Mouse (Mus musculus) fibroblast of lung, adult 2 months (primary cell): Measurements from ENCODE around the gene Tceanc2.
A peak's percentile ranks its signal among the peaks of the same experiment; 100 is the strongest.
"Not testable (repeated sequence)": the region's sequence is repeated elsewhere in the genome, so short reads cannot be mapped to it uniquely, and the experiment has no call there.

Source experiments
- DNase-seq: peaks from one replicate; pipeline ENCODE4 v3.0.0-alpha.2; 2011; ENCODE audit warnings: low read depth

Gene Tceanc2

DNA sequence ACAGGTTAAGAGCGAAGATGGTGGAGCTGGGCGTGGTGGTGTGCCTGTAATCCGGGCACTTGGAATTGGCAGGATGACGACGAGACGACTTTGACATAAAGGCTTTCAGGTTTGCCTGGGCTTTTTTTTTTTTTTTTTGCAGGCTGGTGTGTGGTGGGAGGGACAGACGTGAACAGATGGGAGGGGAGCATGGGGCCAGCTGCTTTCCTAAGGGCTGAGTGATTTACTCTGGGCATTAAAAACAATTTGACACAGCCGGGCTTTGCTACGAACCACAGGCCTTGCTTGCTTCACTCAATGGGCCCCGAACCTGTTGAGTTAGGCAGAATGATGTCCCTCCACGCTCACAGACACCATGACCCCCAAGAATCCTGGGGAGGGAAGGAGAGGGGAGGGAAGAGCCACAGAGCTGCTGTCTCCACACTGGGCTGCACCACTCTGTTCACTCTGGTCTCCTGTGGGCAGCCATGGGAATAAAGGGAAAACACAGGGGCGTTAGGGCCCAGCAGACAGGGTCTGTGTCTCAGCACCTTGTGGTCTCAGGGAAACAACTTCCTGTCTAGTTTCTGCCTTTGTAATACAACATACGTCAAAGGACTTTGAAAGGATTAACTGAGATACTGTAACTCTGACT is 51.9 kb downstream of the Tceanc2 start:
- DNase-seq, result no peak

DNA sequence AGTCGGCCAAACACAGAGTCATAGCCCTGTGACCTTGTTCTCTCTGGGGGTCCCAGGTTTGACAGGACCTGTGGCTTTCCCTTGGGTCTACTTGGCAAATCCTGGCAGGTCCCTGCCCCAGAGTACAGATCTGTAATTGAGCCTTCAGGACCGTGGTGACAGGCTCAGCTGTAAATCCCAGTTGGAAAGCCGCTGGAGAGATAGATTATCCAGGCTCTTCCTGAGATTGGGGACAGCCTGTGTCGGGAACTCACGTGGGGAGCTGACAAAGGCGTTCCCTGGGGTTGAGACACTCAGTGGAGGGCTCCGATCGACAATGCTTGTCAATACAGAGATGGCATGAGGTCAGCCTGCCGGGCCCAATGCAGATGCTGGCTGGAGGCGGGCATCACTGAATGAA is 52.5 kb downstream of the Tceanc2 start:
- DNase-seq, result no peak

DNA sequence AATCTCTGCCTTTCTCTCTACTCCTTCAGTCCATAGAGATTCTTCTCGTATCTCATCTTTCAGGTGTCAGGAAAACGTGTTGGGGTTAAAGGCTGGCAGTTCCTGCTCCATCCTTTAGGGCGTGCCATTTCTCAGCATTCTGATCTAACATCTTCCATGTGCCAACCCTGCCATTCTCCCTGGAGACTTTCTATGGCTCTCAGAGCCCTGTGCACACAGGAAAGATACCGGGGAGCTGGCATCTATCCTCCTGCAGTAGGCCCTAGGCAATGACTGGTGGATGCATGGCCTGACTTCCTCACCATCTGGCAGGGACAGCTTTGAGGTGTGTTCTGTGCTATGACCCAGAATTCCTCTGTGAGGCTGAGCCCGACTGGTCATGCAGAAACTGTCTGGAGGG is 53.8 kb downstream of the Tceanc2 start:
- no peak for DNase-seq

DNA sequence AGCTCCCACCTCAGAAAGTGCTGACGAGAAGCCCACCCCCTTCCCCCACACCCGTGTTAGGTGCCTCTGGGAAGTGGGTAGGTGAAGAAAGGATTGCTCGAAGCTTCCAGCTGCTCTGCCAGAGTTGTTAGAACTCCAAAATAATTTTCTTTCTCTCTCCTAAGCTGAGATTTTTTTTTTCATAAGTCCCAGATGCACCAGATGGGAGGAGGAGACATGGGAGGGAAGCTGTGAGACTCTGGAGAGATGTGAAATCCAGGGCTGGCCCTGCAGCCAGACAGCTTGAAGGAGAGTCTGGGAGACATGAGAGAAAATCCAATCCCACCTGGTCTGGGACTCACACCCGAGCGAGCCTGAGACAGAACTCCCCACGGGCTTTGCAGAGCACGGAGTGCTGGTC is 54.5 kb downstream of the Tceanc2 start:
- DNase-seq, result no peak

DNA sequence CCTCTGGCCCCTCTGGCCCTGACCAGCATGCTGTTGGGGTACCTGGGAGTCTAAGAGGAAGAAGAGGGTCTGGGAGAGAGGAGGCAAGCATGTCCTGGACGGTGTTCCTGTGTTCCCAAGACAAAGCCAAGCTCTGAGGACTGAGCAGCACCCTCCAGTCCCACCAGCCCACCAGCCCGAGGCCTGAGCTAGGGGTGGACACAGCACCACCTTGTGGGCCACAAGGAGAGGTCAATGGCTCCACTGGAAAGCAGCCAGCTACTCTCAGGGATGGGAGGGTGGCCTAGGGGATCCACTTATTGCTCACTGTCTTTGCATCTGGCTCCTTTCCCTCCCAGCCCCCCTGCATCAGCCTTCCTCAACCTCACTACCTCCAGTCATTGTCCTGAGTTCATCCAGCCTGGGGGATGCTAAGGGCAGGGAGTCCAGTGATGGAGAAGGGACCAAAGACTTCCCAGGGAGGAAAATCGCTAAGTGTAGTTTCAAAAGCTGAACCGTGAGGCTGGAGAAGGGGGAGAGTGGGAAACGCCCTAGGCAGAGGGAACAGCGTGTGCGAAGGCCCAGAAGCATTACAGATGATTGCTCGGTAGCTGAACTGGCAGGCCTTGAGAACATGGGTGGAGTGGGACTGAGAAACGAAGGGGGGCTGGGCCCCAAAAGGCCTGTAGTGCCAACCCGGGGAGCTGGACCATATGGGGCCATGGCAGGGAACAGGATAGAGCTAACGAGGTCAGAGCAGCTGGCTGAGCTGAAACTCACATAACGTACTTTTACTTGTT is 57.6 kb downstream of the Tceanc2 start:
- DNase-seq, result no peak

DNA sequence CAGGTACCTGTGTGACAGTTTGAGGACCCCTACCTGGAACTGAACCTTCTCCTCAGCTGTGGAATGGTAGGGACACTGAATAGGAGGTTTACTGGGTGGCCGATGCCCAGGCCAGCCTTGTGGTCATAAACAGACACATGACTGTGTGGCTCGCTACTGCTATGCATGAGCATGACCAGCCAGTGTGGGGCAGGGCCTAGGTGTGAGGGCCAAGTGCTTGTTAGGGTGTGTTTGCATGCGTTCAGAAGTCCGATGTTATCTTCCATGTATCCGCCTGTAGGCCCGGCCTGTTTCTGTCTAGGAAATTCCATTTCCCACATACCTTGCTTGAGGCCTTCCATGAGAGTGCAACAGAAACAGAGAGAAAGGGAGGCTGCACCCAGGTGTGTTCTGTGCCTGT is 58.2 kb downstream of the Tceanc2 start:
- DNase-seq, result no peak

DNA sequence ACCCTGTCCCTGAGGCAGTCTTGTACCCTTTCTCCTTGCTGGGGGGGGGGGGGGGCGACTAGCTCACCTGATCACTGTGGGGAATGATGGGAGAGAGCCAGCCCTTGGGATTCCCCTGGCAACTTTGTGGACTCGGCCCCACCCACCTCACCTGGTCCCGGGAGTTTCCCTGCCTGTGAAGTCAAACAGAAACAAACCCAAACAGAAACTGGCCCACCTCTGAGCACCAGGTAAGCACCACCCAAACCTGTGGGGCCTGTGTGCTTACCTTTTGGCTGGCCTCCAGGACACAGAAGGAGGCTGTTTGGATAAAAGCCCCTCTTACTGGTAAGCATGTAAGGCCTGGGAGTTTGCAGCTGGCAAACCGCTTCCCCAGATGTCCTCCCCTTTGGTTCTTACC is 59.9 kb downstream of the Tceanc2 start:
- no peak for DNase-seq

DNA sequence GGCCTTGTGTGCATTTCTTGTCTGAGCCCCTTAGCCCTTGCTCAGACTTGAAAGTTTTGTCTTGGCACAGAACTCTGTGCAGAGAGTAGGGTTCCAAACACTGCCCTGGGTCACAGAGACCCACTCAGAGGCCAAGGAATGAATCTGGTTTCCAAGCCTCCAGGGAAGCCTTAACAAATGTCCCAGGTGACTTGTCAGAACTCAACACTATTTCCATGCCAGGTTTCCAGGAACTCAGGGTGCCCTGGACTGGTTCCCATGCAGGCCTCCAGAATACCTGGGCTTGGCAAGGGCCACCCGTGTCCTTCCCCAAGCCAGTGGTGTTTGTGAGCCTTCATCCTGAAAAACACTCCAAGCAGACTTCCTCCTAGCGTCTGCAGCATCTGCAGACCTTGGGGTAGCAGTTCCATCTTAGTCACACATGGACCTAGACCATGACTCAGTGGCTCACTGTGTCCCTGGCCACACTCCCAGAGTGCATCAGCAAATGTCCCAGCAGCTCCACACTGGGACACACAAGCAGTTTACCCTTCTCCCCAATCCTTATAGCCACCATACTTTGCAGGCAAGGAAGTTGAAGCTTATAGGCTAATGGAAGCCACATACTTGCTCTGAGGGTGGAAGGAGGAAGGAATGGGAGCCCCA is 61.1 kb downstream of the Tceanc2 start:
- DNase-seq, result no peak

DNA sequence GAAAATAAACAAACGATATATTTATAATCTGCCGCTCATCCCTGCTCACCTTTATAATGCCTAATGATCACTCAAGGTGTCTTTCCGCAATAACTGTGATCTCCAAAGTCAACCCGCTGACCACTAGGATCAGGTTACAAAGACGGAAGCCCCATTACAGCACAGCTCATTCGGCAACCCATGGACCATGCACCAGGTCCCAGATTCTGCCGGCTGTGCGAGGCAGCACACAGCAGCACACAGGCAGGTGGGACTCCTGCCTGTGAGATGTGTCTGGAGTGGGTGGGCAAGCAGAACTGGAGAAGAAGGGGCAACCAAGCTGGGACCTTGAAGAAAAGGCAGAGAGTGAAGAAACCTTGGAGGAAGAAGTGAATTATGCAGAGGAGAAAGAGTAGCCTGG is 64.6 kb downstream of the Tceanc2 start:
- no peak for DNase-seq

DNA sequence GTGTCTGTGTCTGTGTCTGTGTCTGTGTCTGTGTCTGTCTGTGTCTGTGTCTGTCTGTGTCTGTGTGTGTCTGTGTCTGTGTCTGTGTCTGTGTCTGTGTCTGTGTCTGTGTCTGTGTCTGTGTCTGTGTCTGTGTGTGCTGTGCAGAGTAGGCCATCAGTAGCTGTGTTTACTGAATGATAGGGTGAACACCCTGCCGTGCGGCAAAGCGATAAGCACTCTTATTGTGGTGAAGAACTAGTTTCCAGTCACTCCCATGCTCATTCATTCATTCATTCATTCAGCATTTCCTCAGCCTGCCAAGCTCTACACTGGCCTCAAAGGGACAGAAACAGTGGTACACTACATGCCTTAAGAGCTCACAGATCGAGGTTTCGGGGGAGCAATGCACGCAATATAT is 69.7 kb downstream of the Tceanc2 start:
- DNase-seq, result not testable (repeated sequence)

DNA sequence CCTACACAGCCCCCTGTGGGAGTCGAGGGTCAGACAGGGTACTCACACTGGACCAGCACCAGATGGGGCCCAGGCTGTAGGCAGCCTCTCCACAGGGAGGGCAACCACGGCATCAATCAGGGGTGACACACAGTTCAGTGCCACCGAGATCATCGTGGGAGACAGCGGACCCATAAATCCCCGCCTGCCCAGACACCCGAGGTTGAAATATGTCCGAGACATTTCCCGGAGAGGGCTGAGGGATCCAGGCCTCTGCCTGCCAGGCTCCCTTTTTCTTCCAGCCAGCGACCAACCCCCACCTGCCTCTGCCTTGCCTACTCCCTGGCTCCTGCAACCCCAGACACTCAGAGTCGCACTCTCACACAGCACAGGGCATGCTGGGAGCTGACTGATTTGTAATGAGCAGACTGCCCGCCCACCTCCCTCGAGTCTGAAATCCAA is 70.6 kb downstream of the Tceanc2 start:
- peak; percentile 36 for DNase-seq

DNA sequence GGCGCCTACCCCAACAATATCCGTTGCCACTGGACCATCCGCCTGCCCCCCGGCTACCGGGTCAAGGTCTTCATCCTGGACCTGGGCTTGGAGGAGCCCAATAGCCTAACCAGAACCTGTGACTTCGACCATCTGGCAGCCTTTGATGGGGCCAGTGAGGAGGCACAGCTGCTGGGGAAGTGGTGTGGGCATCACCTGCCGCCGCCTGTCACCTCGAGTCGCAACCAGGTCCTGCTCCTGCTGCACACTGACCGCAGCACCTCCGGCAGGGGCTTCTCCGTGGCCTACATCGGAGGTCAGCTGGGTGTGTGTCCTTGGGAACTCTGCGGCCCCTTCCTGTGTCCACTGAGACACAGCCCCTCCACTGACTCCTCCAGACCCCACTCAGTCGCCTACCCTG is 72.1 kb downstream of the Tceanc2 start:
- DNase-seq, result no peak

DNA sequence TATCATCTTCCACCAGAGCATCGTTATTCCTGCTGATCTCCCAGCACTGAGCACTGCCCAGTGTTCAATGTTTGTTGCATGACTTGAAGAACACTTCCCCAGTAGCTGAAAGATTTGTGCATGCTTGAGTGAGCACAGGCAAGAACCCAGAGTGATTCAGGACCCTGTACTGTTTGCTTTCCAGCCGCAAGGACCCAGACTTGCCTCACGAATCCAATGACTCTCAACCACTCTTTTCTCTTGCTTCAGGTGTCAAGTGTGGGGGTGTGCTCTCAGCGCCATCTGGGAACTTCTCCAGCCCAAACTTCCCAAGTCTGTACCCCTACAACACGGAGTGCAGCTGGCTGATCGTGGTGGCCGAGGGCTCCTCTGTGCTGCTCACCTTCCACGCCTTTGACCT is 76.7 kb downstream of the Tceanc2 start:
- no peak for DNase-seq

DNA sequence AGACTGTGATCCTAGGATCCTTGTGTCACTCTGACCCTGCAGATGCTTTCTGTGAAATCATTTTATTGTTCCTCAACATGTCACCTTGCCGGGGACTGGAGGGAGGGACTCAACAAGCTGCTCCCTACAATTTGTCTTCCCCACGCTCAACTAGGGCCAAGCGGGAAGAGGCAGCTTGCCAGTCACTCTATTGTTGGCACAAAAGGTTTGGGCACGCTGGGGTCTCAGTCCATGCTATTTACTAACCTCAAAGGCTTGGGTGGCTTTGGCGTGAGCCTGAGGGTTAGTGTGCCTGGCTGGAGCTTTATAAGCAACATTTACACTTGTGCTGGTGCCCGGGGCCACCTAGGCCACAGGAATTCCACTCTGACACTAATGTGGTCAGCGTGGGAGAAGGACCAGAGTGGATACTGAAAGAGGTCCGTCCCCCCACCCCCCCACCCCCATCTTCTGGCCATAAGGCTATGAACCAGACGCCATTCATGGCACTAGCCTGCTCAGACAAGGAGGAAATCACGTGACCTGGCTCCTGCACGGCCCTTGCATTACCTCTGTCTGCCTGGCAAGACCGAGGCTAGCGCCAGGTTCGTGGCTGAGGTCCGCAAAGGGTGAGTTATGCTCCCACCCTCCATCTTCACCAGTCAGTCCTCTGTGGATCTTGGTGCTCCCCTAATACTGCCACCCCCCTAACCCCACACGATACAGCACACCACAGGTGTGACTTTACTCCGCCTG is 80.0 kb downstream of the Tceanc2 start:
- no peak for DNase-seq

DNA sequence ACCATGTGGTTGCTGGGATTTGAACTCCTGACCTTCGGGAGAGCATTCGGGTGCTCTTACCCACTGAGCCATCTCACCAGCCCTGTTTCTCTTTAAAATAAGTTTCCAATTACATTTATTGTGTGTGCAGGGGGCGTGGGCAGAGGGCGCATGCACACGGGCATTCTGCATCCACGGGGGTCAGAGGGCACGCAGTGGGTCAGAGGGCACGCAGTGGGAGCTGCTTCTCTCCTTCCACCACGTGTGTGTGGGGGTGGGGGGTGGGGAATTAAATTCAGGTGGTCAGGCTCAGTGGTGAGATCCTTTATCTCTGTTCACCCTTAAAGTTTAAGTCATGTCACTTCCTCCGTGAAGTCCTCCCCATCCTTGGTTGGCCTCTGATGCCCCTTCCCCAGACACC is 80.5 kb downstream of the Tceanc2 start:
- no peak for DNase-seq

DNA sequence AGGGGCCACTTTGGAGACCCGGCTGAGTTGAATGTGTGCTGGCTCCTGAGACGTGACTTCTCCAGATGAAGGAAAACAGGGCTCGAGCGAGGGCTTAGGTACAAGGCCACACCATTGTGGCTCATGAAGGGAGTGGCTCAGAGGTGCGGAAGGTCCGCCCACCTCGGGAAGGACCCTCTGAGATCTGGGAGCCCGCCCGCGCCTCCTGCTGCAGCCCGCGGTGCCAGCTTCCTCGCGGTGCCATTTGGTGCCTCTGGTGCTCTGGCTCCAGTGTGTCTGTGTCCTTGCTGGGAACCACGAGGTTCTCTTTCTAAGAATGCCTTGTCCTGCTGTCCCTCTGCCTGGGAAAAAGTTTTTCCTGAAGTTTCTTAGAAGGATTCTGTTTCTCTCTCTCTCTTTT is 81.0 kb downstream of the Tceanc2 start:
- no peak for DNase-seq

DNA sequence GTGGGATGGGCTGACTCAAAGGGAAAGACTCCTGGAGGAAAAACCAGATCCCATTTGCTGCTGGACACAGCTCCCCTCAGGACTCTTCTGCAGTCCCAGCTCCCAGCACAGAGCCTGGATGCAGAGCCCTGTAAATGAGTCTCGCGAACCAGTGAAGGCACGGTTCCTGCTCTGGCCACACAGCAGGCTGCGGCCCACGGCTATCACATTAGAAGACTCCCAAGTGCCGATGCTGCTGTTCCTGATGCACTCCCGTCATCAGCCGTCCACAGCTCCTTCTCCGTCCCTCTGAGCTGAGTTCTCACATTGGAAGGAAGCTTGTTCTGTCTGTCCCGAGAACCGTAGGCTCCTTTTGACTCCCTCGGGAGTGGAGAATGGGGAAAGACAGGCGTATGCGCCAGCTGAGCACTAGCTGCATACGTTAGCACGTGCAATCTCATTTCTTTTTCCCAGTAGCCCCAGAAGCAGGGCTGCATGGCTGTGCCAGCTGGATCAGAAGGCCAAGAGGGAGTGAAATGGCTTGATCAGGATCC is 82.0 kb downstream of the Tceanc2 start, which contains the start of gene Cdcp2:
Gene Cdcp2 (plus strand): TSS at position 51 of the 533 bp plus-strand sequence.
- DNase-seq, result no peak

DNA sequence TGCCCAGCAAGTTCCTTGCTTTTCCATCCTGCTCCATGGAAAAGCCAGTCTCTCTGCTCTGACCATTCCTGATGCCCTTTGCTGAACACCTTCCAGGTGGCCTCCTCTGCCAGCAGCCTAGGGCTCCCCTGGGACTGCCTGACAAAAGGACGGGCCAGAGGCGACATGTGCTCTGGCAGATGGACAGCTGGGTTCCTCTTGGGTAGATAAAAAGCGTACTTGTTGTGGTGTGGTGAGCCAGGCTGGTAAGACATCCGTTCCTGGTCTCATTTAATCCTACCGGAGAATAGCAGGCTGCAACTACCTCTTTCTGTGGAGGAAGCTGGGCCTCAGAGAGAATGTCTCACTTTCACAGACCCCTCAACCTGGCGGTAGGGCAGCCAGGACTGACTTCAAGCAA is 82.9 kb downstream of the Tceanc2 start:
- no peak for DNase-seq

DNA sequence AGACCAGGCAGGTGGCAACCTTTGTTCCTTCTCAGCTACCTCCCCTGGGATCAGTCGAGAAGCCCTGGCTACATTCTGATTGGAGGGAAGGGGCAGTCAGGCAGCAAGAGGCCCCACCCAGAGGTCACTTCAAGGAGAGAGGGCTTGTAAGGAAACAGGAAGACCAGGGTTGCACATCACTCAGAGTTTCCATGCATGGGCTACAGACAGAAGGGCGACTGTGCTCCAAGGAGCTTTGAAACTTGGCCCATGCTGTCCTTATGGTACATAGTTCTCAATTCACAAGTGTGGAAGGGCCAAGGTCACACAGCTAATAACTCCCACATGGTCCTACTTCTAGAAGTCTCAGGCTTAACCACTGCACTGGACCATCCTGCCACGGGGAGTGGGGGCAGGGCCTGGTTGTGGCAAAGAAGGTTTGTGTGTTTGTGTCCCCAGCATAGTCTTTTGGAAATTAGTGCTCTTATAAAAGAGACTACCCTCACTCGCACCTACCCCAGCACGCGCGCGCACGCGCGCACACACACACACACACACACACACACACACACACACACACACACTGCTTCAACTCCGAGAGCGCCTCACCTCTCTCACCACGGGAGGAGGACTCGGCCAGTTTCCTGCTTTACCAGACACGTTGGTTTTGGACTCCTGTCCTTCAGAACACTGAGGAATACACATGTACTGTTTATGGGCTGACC is 84.3 kb downstream of the Tceanc2 start:
- no peak for DNase-seq

DNA sequence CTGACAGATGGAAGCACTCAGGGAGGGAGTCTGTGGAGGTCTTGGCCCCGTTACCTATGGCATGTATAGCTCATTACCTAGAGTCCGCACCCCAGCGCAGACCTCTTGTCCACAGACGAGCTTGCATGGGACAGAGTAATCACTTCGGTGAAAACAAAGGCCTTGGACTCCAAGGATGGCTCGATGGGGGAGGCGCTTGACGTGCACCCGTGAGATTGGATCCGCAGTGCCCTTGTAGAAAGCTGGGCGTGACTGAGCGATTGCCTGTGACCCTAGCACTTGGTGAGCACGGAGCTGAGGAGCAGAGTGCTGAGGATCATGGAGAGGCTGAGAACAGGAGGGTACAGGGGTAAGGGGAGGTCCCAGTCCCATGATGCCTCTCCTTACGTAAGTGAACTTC is 87.2 kb downstream of the Tceanc2 start:
- DNase-seq, result no peak

DNA sequence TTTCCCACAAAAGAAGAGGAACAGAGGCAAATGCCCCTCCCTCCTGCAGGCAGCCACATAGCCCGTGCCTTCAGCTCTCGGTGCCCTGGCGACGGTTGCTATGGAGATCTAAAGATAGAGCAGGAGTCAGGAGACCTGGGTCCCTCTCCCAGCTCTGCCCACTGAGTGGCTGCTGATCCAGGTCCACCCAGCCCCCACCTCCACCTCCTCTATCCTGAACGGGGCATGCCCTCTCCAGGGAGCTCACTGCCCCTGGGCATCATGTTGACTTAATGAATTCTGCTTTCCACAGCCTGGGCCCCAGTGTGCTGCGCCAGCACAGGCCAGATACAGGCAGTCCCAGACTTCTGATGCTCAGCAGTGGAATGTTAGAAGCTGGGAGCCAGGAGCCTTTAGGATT is 94.1 kb downstream of the Tceanc2 start:
- no peak for DNase-seq

DNA sequence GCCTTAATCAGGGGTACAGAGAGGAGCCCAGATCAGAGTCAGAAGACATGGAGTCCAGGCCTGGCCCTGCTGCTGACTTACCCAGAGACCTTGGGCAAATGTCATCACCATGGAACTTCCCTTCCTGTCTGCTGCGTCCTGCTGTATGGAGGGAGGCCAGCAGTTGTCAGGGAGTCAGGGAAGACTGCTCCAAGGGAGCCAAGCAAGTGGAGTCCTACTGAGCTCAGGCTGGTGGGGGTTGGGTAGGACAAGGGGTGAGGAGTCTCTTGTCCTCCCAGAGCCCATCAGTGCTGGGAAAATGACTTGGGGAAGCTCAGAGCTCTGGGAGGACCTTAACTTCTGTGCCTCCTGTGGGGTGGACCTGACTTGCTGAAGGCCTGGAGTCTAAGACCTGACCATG is 94.6 kb downstream of the Tceanc2 start:
- no peak for DNase-seq
